Mouse (Mus musculus) cortical plate, adult 2 months (tissue): ENCODE measurements around the gene BC005561.

Experiments
- CTCF ChIP-seq: fragments of 200-500 bp; IDR thresholded peaks from 2 replicates; pipeline ENCODE4 v1.5.1; 2011; ENCODE audit warnings: mild to moderate bottlenecking, control low read depth, low read length; ENCODE audit not compliant: insufficient read depth; ENCODE audit errors: extremely low read depth
- POLR2A ChIP-seq: fragments of 200-500 bp; IDR thresholded peaks from 2 replicates; pipeline ENCODE4 v1.6.1; 2011; ENCODE audit warnings: mild to moderate bottlenecking, low read length, control low read depth; ENCODE audit not compliant: insufficient read depth; ENCODE audit errors: extremely low read depth

- TF ChIP-seq POLR2A (no peak), CTCF (no peak)
Observed at GRCm38 (mm10) chr5:104468586-104468985, 39.6 kb upstream of the BC005561 start.
